Mouse (Mus musculus) CD4-positive, CD25-positive, alpha-beta regulatory T cell, adult 4 months (primary cell): Measurements from ENCODE around the gene Trim71. TPM values are rescaled to one million over a fixed set of nuclear protein-coding genes. Genes with fewer than 3 reads are reported as not detected.

ENCODE experiments used
- ATAC-seq: one replicate; pipeline ENCODE4 v1.8.0; 2017
- polyA plus RNA-seq, 2 experiments: library from polyadenylated mRNA; unstranded; fragments of 100-300 nt; shearing (Covaris generic); gene quantifications; one replicate each; pipeline ENCODE4 v1.2.1; 2017

Trim71 gene
- polyA plus RNA-seq, 2 experiments from 2014 or later = not detected

- peak; percentile 21 for ATAC-seq
Observed at GRCm38 (mm10) chr9:114477019-114477418, 87.2 kb downstream of the Trim71 start.

DNA sequence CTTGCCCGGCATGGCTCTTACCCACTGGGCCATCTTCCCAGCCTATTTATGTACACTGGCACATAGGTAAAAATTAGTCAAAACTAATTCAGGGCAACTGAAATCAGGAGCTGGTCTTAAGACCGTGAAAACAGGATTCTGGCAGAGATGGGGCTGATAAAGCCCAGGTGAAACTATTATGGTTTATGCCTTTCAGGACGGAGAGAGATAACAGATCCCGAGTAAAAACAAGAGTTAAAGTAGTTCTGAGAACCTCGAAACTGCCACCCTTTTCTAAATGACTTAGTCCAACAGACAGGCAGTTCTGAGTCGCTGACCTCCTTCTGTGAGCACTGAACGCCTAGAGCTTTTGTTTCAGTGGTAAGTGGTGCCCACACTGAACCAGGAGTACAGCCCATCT is 92.3 kb downstream of the Trim71 start:
- ATAC-seq = no peak

- ATAC-seq = no peak
Observed at GRCm38 (mm10) chr9:114468701-114469100, 95.5 kb downstream of the Trim71 start.

- ATAC-seq = no peak
Observed at GRCm38 (mm10) chr9:114468217-114468616, 96.0 kb downstream of the Trim71 start.

DNA sequence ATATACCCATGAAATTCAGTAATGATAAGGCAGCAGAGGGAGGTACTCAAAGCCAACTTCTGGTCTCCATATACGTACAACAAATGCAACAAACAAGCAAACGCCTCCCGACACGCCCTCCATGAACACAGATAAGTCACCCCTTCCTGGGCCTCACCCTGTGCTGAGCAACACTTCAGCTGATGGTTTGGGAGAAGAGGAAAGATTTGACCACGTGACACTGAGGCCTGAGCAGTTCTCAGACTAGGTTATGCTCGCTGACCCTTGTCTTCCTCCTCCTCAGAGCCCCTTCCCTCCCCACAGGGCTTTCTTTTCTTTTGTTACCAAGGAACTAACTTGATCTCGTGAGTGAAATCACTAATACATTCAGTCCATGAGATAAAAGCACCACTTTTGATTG is 97.3 kb downstream of the Trim71 start:
- no peak for ATAC-seq

DNA sequence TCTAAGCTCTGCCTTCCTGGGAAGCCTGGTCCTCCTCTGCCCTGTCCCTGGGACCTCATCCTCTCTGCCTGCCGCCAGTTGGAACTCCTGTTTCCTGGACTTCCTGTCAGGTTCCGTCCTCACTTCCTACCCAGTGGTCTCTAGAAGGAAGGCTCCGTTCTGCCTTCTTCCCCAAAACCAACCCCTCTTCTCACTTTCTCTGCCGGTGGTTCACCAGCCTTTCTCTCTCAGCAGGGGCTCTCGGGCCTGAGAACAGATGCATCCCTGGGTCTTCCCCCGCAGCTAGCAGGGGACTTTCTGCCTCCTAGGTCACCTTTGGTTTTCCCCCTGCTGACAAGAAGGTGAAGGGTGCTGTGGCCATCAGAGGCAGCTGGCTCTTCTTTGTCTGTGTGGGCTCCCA is 98.7 kb downstream of the Trim71 start:
- ATAC-seq = no peak

DNA sequence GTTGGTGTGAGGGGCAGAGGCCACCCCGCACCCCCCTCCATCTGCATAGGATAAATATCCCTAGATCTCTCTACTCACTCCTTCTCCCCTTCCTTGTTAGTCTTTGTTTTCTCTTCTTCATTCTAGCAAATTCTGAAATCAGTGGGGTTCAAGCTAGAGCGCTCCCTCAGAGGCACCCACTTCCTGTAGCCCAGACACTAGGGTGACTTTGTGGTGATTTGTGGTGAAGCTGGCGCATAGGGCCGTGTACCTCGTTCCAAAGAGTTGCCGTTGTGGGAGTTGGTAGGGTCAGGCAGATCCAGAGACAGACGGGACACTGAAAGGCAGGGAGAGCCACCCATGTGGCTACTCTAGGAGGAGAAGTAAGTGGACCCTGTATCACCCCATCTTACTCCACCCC is 101.6 kb downstream of the Trim71 start:
- ATAC-seq = peak; percentile 71

DNA sequence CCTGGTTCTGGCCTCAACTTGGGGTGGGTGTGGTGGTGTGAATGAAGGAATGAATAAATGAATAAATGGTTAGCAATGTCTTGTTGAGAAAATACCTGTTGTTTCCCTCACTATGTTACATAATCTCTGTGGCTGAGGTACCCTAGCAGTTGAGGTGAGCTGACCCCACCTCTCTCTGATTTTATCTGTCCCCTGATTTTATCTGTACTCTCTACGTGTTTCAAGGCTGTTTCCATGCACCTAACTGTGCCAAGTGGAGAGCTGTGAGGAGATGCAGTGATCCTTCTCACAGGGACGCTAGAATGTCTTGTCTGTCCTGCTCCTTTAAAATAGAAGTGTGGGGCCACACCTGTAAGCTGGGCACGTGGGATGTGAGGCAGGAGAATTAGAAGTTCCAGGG is 105.7 kb downstream of the Trim71 start:
- ATAC-seq = no peak

Other genes starting within 250 kb of the Trim71 start
- 1 to 10 TPM in 1 of 2 experiments, not detected in 1; 2.5 TPM for gene Bcl2a1c, start 234.2 kb downstream of the Trim71 start, polyA plus RNA-seq
- gene Crtap, start 173.7 kb downstream of the Trim71 start, polyA plus RNA-seq = 1 to 10 TPM; 2.4 to 2.9 TPM
- 10 to 100 TPM; 43.0 to 62.1 TPM for gene Glb1, start 163.3 kb downstream of the Trim71 start, polyA plus RNA-seq
- gene Tmppe, start 163.3 kb downstream of the Trim71 start, polyA plus RNA-seq = 10 to 100 TPM; 10.9 to 20.8 TPM
- gene Ccr4, start 59.5 kb downstream of the Trim71 start, polyA plus RNA-seq = 10 to 100 TPM; 27.8 to 29.8 TPM
- gene C130032M10Rik, start 48.7 kb downstream of the Trim71 start, polyA plus RNA-seq = not detected
- gene Cnot10, start 75.8 kb upstream of the Trim71 start, polyA plus RNA-seq = 10 to 100 TPM; 23.9 to 24.1 TPM
- 10 to 100 TPM; 45.1 to 46.5 TPM for gene Dync1li1, start 124.4 kb upstream of the Trim71 start, polyA plus RNA-seq
- gene Cmtm6, start 166.7 kb upstream of the Trim71 start, polyA plus RNA-seq = 10 to 100 TPM; 74.0 to 81.7 TPM
- gene Cmtm7, start 217.5 kb upstream of the Trim71 start, polyA plus RNA-seq = 10 to 100 TPM; 78.3 to 83.4 TPM